Mouse (Mus musculus) cerebellum, adult 11 months (tissue): ENCODE measurements around the gene Ogg1.

ENCODE experiments used
- DNase-seq: peaks from one replicate; pipeline ENCODE4 v3.0.0; 2022

Ogg1 gene

DNA sequence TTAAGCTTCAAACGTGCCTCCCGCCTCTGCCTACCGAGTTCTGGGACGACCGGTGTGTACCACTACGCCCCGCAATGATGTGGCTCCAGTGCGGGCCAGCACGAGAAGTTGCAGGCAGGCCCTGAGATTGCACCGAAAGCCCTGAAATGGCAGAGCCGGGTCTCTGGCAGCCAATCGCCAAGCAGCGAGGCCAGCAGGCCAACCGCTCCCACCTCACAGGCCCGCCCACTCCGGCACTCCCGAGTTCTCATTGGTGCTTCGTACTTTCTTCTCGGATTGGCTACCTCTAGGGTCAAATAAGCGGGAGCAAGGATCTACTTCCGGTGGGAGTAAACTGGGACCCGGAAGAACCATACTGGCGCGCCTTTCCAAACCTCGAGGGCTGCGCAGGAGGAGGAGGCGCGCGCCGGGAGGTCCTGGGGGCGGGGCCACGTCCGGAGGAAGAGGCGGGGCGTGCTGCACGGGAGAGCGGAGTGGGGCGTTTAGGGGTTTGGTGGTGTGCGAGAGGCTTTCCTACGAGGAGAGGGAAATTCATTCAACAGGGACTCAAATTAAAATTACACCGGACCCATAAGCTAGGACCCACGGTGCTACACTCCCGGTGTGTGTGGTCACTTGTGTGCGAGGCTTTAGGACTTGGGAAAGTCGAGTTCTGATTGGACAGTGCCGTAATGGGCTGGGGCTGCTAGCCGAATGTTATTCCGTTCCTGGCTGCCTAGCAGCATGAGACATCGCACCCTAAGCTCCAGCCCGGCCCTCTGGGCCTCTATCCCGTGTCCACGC lies at the start of gene Ogg1:
Gene Ogg1, plus strand, starts transcription at position 440 of the 783 bp plus-strand sequence.
- peak; percentile 96 for DNase-seq

DNA sequence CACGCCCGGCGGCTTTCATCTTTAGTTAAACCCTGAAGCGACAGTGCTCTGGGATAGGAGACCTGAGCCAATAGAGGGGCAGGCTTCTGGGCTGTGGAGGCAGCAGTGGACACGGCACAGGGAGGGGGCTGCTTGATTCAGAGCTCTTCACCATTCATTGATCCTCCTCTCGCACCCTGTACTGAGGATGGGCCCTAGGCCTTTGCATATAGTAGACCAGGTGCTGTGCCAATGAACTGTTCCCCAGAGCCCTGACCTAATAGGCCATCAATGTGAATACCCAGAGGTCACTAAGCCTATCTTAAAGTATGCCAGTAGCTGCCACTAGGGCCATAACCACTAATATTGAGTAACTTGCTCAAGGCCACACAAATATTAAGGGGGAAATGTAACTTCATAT lies 45.1 kb upstream of the Ogg1 start:
- no peak for DNase-seq

DNA sequence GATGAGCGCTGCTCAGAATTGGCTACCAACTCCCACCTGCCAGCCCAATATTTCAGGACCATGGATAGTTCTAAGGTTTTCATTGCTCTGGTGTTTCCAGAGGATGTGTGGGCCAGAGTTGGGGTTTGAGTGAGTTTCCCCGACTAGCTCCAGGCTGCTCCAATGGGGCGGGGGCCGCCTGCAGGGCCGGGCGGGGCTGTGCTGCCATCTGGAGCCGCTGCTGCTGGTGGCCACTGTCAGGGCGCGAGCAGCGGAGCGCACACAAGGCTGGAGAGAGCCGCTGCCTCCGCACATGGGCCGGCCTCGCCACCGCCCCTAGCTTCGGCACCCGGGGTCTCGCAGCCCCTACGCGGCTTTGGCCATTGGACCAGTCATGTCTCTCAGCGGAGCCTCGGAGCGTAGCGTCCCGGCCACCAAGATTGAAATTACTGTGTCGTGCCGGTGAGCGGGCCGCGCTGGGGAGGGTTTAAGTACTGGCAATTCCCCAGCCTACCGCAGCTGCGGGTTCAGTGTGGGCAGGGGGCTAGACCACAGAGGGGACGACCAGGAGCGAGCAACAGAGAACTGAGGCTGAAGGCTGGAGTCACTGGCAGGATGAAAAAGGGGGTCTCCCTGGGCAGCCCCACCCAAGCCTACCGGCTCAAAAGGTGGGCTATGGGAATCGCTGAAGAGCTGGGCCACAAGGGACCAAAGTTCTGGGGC lies 44.5 kb upstream of the Ogg1 start, which contains the start of gene Cpne9:
Gene Cpne9, plus strand, starts transcription at position 207 of the 702 bp plus-strand sequence.
- peak; percentile 37 for DNase-seq

DNA sequence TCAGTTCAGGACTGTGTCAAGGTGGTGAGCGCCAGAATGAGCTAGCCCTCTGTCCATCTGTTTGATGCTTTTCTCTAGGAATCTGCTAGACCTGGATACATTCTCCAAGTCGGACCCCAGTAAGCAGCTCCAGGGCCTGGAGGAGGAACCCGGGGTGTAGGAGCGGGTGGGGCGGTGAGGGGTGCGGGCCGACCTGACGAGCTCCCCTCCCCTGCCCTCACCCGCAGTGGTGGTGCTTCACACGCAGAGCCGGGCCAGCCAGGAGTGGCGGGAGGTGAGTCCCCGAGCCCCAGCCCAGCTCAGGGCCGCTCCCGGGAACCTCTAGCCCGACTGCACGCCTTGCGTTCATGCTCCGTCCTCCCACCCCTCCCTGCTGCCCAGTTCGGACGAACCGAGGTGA lies 43.8 kb upstream of the Ogg1 start:
- peak; percentile 38 for DNase-seq

DNA sequence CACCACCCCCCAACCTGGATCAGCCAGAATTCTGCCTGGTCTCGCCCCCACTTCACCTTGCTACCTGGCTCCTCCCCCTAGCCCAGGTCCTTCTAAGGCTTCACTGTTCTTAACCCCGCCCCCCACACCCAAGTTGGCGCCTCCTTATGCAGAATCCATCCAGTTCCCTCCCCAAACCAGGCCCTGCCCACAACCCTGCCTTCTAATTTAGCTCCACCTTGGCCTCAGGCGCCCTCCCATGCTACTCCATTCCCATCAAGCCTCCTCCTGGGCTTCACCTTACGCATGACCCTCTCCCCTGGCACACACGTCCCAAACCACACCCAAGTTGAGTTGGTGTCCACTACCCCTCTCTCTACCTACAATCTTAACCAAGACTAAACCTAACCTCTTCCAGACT lies 43.3 kb upstream of the Ogg1 start:
- no peak for DNase-seq

DNA sequence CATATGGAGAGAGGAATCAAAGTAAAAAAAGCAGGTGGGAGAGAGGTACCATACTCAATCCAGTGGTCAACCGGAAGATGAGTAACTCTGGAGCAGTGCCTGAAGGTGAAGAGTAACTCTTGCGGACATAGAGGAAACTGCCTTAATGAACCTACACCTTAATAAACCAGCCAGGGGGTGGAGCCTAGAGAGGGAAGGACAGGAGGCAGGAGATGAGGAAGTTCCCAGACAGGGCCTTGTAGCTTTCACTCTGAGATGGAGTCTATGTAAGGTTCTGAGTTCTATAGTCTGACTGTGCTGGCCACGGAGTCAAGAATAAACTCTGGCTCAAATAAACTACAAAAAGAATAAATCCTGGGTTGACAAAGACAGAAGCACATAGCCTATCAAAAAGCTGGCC lies 41.8 kb upstream of the Ogg1 start:
- no peak for DNase-seq

- no peak for DNase-seq
Measured at GRCm38 (mm10) chr6:113286316-113286715, 40.5 kb upstream of the Ogg1 start.

DNA sequence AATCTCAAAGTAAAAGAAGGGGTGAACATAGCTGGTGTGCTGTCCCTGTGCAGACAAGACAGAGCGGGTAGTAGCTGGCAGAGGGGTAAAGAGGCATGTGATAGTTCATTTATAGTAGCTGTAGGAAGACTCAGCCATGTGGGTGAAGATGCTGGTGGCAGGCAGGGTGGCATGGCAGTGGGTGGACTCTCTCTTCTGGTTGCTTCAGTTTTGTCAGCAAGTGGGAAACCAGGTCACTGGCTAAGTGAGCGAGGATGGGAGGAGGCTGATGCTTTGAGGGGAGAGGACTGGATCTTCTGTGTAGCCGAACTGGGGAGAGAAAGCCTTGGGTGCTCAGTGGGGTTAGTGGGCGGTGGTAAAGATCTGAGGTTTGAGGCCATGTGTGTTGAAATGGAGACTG lies 39.5 kb upstream of the Ogg1 start:
- no peak for DNase-seq

- no peak for DNase-seq
Measured at GRCm38 (mm10) chr6:113289346-113289745, 37.4 kb upstream of the Ogg1 start.

GRCm38 (mm10) chr6:113290346-113290745 lies 36.4 kb upstream of the Ogg1 start:
- no peak for DNase-seq

DNA sequence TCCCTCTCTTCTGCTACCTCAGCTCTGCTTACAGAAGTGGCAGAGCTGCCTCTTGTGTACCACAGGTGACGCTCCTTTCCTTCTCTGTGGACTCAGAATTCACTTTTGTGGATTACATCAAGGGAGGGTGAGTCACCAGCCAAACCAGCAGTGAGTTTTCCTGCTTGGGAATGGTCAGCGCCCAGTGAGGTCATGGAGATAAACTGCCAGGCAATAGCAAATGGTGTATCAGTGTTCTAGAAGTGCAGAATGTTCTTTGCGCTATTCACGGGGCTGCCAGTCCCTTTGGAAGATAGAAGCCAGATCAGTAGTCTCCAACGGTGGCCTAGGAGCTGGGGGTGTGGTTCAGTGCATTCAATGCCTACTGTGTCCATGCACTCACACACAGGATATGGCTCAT lies 33.8 kb upstream of the Ogg1 start:
- no peak for DNase-seq

DNA sequence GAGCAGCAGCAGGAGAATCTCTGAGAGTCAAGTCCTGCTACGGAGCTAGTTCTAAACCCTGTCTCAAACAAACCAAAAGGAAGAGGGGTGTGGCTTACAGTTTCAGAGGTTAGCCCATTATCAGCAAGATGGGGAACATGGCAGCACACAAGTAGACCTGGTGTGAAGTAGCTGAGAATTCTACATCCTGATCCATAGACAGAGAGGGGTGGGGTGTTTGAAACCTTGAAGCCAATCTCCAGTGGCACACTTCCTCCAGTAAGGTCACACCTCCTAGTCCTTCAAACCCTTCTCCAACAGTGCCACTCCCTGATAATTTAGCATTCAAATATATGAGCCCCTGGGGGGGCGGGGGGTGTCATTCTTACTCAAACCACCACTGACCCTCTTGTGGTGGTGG lies 30.7 kb upstream of the Ogg1 start:
- no peak for DNase-seq

DNA sequence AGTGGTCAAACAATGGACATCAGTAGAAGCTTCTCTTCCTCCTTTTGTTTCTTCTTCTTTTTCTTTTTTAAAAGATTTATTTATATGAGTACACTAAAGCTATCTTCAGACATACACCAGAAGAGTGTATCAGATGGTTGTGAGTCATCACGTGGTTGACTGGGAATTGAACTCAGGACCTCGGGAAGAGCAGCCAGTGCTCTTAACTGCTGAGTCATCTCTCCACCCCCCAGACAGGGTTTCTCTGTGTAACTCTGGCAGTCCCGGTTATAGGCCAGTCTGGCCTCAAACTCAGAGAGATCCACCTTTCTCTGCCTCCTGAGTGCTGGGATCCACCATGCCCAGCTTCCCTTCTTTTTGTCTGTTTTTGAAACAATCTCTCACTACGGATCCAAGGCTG lies 30.1 kb upstream of the Ogg1 start:
- no peak for DNase-seq

GRCm38 (mm10) chr6:113301350-113301749 lies 25.4 kb upstream of the Ogg1 start:
- DNase-seq = no peak

- DNase-seq = no peak
Measured at GRCm38 (mm10) chr6:113302258-113302657, 24.5 kb upstream of the Ogg1 start.

DNA sequence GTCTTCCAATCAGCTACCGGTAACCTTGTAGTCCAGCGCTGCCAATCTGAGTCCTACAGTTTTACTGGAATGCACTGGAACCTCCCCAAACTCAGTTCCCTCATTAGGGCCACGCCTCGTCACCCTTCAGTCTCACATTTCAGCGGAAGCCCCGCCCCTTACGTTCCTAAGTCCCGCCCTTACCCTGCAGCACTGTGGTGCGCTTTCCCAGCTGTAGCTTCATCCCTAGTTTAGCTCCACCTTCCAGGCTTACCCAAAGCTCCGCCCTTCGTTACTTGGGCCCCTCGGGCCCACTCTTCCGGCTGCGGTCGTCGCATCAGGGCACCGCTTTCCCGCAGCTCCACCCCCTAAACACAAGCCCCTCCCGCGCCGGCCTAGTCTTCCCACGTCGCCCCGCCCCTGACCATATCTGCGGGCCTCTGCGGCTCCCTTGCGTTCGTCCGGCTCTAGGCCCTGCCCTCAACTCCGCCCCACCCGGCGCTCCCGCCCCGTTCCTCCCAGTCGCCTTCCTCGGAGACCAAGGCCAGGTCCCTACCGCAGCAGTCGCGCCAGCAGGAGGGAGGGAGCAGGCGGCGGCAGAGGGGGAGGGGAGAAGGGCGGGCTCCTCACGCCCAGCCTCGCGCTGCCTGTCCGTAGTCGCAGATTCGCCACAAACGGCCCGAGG lies 20.3 kb upstream of the Ogg1 start:
- peak; percentile 100 for DNase-seq

DNA sequence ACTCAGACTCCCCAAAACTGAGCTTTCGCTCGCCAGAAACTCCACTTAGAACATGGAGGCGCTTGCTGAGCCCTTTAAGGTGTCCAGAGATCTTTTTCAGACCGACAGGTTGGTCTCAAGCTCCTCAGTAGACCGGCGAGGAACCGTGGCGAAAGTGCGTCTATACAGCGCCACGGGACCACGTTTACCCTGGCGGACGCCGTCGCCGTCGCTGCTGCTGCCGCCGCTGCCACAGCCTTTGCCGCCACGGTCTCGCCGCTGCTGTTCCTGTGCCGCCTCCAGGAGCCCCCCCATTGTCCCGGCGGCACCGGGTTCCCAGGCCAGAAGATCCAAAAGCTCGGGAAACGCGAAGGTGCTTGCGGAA lies 19.8 kb upstream of the Ogg1 start, which contains the start of gene Brpf1:
Gene Brpf1, plus strand, starts transcription at position 152 of the 364 bp plus-strand sequence.
- no peak for DNase-seq

DNA sequence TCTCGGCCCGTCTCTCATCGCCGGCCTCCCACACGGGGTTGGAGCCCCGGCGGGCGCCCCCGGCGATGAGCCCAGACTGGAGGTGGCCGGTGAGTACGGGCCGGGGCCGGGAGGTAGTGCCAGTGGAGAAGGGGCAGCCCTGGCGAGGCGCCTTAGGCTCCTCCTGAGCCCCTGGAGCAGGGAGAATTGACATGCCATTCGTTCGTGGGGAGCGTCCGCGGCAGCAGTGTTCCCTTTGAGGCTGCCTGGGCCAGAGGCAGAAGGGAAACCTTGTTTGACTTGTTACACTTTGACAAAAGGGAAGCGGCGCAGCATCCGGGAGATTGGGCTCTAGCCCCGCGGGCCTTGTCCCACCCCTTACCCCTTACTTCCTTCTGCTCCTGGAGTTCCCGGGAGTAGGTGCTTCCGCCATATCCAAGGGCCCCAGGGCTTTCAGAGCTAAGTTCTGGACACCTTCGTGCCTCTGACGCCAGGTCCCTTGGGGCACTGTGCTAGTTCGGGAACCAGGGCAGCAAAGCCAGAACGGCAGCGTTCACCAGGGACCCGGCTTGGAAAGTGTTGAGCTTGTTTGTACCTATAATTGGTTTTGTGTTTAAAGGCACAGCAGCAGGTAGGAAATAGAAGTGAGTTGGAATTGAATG lies 19.2 kb upstream of the Ogg1 start:
- peak; percentile 47 for DNase-seq

DNA sequence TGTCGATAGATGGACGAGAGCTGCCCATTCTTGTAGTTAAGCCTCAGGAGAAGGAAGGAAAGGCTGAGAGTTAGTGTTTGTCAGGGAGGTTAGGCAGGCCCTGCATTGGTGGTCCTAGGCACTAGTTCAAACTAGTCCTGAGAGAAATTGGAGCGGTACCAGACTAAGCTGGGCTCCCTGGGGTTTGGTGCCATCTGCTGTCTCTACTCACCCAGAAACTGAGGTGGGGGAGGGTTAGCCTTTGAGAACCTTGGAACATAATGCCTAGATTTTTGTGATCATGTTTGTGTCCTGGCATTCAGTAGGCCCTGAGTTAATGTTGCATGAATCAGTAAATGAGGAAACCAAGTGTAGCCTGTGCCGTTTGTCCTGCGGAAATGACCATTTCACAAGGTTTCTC lies 18.6 kb upstream of the Ogg1 start:
- peak; percentile 71 for DNase-seq

GRCm38 (mm10) chr6:113315972-113316371 lies 10.8 kb upstream of the Ogg1 start:
- DNase-seq = no peak

- DNase-seq = no peak
Measured at GRCm38 (mm10) chr6:113329396-113329795, 2.6 kb downstream of the Ogg1 start.

GRCm38 (mm10) chr6:113330547-113330946 lies 3.8 kb downstream of the Ogg1 start:
- no peak for DNase-seq

- no peak for DNase-seq
Measured at GRCm38 (mm10) chr6:113331721-113332120, 4.9 kb downstream of the Ogg1 start.
